Mouse (Mus musculus): ENCODE measurements around the gene Fut1. TPM values are rescaled to one million over a fixed set of nuclear protein-coding genes. Genes with fewer than 3 reads are reported as not detected.

Gene Fut1
- polyA plus RNA-seq, 2 experiments: 1.0 to 1.2 TPM

DNA sequence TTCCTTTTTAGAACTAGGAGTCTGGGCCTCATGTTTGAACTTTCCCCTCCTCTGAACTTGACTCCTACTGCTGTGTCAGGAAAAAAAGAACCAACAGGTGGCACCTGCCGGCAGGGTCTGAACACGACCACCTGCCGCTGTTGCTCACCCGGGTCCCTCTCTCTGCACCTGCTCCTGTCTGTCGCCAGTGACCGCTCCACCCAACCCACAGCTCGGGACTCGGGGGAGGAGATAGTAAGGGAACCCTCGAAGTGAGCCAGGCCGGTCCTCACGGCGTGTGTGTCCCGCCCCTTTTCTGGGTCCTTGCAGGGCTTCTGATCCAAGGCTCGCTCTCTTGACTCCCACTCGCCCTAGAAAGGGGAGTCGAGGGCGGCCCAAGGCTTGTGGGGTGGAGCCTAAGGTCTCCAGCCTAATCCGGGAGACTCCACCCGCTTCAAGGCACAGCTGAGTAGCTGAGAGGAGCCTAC lies 22.5 kb downstream of the Fut1 start, which contains the start of gene Mamstr:
Gene Mamstr, plus strand, starts transcription at position 417 of the 467 bp plus-strand sequence.
- H3K27me3 ChIP-seq (ENCODE audit: control insufficient read depth, insufficient read depth, low read length): no peaks in the 10 kb centered on the region
- 27% methylated on average over 19 of the region's 19 CpGs for WGBS
- DNase-seq (ENCODE audit: low spot score): peak; percentile 73
- H3K4me2 ChIP-seq (replicated peaks; ENCODE audit: low read depth, low read length, severe bottlenecking): 0 out of 2 replicates have a peak within 1 kb of the TSS, but pooled peaks have one; percentile 52
- H3K36me3 ChIP-seq (ENCODE audit: control insufficient read depth, insufficient read depth, low read length): 0 out of 2 replicates have a peak, but pooled peaks cover 7% of the 10 kb centered on the region
- TF ChIP-seq POLR2A (IDR thresholded peaks at IDR 0.05; ENCODE audit: borderline replicate concordance, extremely low read depth, insufficient read depth, insufficient read length): no peak
- H3K4me3 ChIP-seq (replicated peaks; ENCODE audit: low read length): peak within 1 kb of the TSS; percentile 7; the same call in 1 of the 2 replicates
- H3K9ac ChIP-seq (ENCODE audit: low read depth, low read length, severe bottlenecking): no peak within 1 kb of the TSS
- peaks cover 33% of the 10 kb centered on the region for H3K4me1 ChIP-seq (ENCODE audit: control insufficient read depth, insufficient read depth, low read length)
- H3K9me3 ChIP-seq (ENCODE audit: control insufficient read depth, low read length): no peaks in the 10 kb centered on the region
- ATAC-seq (ENCODE audit: low FRiP score, low read depth): peak; percentile 12; the same call in 1 of the 2 replicates
- H3K27ac ChIP-seq (replicated peaks; ENCODE audit: low read depth, low read length): no peak within 1 kb of the TSS; the same call in 1 of the 2 replicates

DNA sequence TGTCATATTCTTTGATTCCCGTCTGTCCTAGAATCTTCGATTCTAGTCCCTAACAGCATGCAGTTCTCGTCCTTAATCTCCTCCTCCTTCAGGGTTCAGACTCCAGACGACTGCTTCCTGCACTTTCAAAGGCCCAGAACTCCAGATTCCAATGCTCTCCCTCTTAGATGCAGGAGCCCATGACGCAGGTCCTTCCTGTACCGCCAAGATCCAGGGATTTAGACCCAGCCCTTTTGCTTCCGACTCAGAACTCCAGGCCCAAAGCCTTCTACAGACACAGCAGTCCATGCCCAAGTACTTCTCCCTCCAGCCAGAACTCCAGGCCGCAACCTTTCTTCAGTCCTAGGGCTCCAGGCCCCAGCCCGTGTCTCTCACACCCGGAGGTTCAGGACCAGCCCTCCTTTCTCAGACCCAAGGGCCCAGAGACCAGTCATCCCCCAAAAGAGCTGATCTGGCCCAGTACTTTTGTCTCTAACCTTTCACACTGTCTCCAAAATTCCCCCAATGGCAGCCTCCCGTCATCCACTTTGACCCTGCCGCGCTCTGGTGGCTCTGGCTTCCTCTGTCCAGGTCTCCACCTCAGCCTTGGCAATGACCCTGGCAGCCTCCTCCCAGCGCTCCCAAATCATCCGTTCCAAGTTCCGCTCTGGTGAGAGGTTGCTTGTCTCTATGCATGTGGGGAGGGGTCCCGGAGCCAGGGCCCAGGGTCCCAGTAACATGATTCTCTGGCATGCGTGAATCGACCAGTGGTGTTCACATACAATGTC lies 23.3 kb downstream of the Fut1 start:
- no peaks in the 10 kb centered on the region for H3K27me3 ChIP-seq (ENCODE audit: control insufficient read depth, insufficient read depth, low read length)
- H3K9me3 ChIP-seq (ENCODE audit: control insufficient read depth, low read length): no peaks in the 10 kb centered on the region
- DNase-seq (ENCODE audit: low spot score): no peak
- H3K4me2 ChIP-seq (replicated peaks; ENCODE audit: low read depth, low read length, severe bottlenecking): 0 out of 2 replicates have a peak overlapping the region, but pooled peaks have one; percentile 15
- peaks cover 35% of the 10 kb centered on the region for H3K4me1 ChIP-seq (ENCODE audit: control insufficient read depth, insufficient read depth, low read length)
- no peak for ATAC-seq (ENCODE audit: low FRiP score, low read depth)
- no peak overlapping the region; the same call in 1 of the 2 replicates for H3K27ac ChIP-seq (replicated peaks; ENCODE audit: low read depth, low read length)
- TF ChIP-seq POLR2A (IDR thresholded peaks at IDR 0.05; ENCODE audit: borderline replicate concordance, extremely low read depth, insufficient read depth, insufficient read length): no peak
- WGBS: 75% methylated on average over 19 of the region's 19 CpGs
- H3K36me3 ChIP-seq (ENCODE audit: control insufficient read depth, insufficient read depth, low read length): 0 out of 2 replicates have a peak, but pooled peaks cover 7% of the 10 kb centered on the region
- H3K4me3 ChIP-seq (replicated peaks; ENCODE audit: low read length): peak overlapping the region; percentile 7; the same call in 1 of the 2 replicates
- H3K9ac ChIP-seq (ENCODE audit: low read depth, low read length, severe bottlenecking): no peak overlapping the region

DNA sequence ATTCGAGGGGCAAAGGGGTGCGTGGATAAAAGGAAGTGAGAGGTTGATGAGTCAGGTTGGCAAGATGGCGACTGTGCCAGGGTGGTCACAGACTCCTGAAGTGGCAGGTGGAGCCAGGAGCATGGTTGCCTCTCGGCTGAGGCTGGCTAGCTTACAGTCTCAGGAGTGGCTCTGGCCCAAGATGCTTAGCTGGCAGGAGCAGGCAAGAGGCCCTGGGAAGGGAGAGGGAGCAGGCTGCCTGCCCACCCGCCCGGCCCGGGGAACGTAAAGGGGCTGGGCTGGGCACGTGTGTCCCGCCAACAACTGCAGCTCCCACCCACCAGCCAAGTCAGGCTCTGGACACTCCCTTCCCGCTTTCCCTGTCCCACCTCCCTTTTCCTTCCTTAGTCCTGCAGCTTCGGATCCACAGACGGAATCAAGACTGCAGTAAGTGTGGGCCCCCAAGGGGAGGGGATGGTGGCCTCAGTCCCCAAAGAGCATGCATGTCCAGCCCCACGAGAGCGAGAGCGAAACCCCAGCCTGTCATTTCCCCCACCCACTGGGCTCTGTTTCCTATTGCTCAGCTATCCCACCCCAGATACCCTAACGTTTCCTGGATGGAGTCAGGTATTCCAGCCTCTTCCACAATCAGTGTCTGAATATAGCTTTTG lies 24.4 kb downstream of the Fut1 start:
- peak overlapping the region; percentile 40 for H3K9ac ChIP-seq (ENCODE audit: low read depth, low read length, severe bottlenecking)
- no peak for ATAC-seq (ENCODE audit: low FRiP score, low read depth)

DNA sequence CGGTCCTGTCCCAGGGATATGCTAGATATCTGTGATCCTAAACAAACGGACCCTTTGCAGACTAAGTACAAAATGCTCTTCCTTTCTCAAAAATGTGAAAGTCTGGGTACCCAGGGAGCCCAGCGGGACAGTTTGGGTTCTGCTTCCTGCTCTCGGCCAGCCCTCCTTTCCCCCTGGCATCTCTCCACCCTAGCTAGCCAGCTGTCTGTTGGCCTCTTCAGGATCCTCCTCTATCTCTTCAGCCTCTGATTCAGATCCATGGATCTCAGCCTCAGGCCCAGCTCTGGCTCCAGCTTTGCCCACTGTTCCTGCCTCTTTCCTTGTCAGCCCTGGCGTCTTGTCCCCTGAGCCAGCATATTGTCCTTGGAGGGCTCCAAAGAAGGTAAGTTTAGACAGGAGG lies 25.0 kb downstream of the Fut1 start:
- no peaks in the 10 kb centered on the region for H3K9me3 ChIP-seq (ENCODE audit: control insufficient read depth, low read length)
- peak overlapping the region; percentile 43 for H3K4me3 ChIP-seq (replicated peaks; ENCODE audit: low read length)
- DNase-seq (ENCODE audit: low spot score) (no peak), ATAC-seq (ENCODE audit: low FRiP score, low read depth) (no peak)
- TF ChIP-seq POLR2A (IDR thresholded peaks at IDR 0.05; ENCODE audit: borderline replicate concordance, extremely low read depth, insufficient read depth, insufficient read length): no peak
- H3K36me3 ChIP-seq (ENCODE audit: control insufficient read depth, insufficient read depth, low read length): no peaks in the 10 kb centered on the region
- no peaks in the 10 kb centered on the region for H3K27me3 ChIP-seq (ENCODE audit: control insufficient read depth, insufficient read depth, low read length)
- H3K27ac ChIP-seq (replicated peaks; ENCODE audit: low read depth, low read length): 0 out of 2 replicates have a peak overlapping the region, but pooled peaks have one; percentile 26
- H3K4me2 ChIP-seq (replicated peaks; ENCODE audit: low read depth, low read length, severe bottlenecking): peak overlapping the region; percentile 77
- peaks cover 35% of the 10 kb centered on the region for H3K4me1 ChIP-seq (ENCODE audit: control insufficient read depth, insufficient read depth, low read length)
- peak overlapping the region; percentile 40 for H3K9ac ChIP-seq (ENCODE audit: low read depth, low read length, severe bottlenecking)
- WGBS: 77% methylated on average over 5 of the region's 5 CpGs

More for the DNA sequence above, 24.4 kb downstream of the Fut1 start:
- Histone ChIP-seq H3K4me3 (replicated peaks; ENCODE audit: low read length) (peak overlapping the region; percentile 43), H3K27ac (replicated peaks; ENCODE audit: low read depth, low read length) (peak overlapping the region; percentile 62), H3K36me3 (ENCODE audit: control insufficient read depth, insufficient read depth, low read length) (0 out of 2 replicates have a peak, but pooled peaks cover 3% of the 10 kb centered on the region), H3K4me1 (ENCODE audit: control insufficient read depth, insufficient read depth, low read length) (peaks cover 35% of the 10 kb centered on the region), H3K9me3 (ENCODE audit: control insufficient read depth, low read length) (no peaks in the 10 kb centered on the region), H3K4me2 (replicated peaks; ENCODE audit: low read depth, low read length, severe bottlenecking) (peak overlapping the region; percentile 77), H3K27me3 (ENCODE audit: control insufficient read depth, insufficient read depth, low read length) (no peaks in the 10 kb centered on the region)
- no peak for TF ChIP-seq POLR2A (IDR thresholded peaks at IDR 0.05; ENCODE audit: borderline replicate concordance, extremely low read depth, insufficient read depth, insufficient read length)
- 46% methylated on average over 14 of the region's 17 CpGs for WGBS
- peak; percentile 70 for DNase-seq (ENCODE audit: low spot score)
